Mouse (Mus musculus) ES-Bruce4 (cell line): ENCODE results near the gene Cops9.

Source experiments
- CTCF ChIP-seq: IDR thresholded peaks from one replicate; pipeline ENCODE4 v1.8.1; 2011; ENCODE audit warnings: low read depth, low read length
- POLR2A ChIP-seq: IDR thresholded peaks from one replicate; pipeline ENCODE4 v1.8.1; 2011; ENCODE audit warnings: low read length; ENCODE audit not compliant: insufficient read depth

DNA sequence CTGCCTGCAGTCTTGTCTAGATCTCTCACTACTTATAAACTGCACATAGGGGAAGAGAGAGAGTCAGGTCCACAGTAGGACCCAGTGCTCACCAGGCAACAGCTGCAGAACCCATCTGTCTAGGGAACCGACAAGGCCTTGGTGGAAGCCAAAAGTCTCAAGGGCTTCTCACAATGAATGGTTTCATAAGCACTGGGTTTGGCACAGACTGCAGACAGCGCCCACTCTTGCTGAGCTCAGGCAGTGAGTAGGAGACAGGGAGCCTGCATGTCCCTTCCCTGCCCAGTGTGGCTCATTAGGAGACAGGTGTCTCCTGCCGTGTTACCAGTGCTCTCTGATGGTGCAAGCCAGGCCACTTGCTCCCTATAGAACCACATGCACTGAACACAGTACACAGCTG is 3.6 kb downstream of the Cops9 start:
- no peak for TF ChIP-seq POLR2A
- no peak for TF ChIP-seq CTCF
